Mouse (Mus musculus) megakaryocyte-erythroid progenitor cell, adult 5-6 weeks (primary cell): Measurements from ENCODE around the gene Ppp1r12c. TPM values are rescaled to one million over a fixed set of nuclear protein-coding genes. Genes with fewer than 3 reads are reported as not detected.

Source experiments
- ATAC-seq: replicated peaks from 2 replicates; pipeline ENCODE4 v1.8.0; 2016; ENCODE audit warnings: mild to moderate bottlenecking, inconsistent platforms; ENCODE audit not compliant: severe bottlenecking, poor library complexity, low FRiP score, low TSS enrichment
- total RNA-seq, 2 experiments: library from RNA; stranded (forward) in 1 of 2; stranded (reverse) in 1 of 2; fragments of 200-1000, 215-1000 nt in 1 of 2; fragments of >200 nt in 1 of 2; fragmentation: Nextera tagmentation in 1 of 2; gene quantifications; 2 replicates each; pipeline ENCODE4 v1.2.3; 2014 to 2017

Gene Ppp1r12c
- total RNA-seq, 2 experiments from 2014 or later = 96.2 to 125 TPM

GRCm38 (mm10) chr7:4521231-4522003 lies 19.9 kb upstream of the Ppp1r12c start:
- peak; percentile 27 for ATAC-seq

- no peak for ATAC-seq
These were observed 17.0 kb upstream of the Ppp1r12c start for GRCm38 (mm10) chr7:4518487-4518886.

GRCm38 (mm10) chr7:4516332-4517050 lies 15.0 kb upstream of the Ppp1r12c start, which contains the start of gene Tnnt1:
TSS of gene Tnnt1 (minus strand) at chr7:4516382.
- ATAC-seq = no peak

- ATAC-seq = no peak
These were observed 14.4 kb upstream of the Ppp1r12c start for GRCm38 (mm10) chr7:4515853-4516252.

- ATAC-seq = no peak
These were observed 12.6 kb upstream of the Ppp1r12c start for GRCm38 (mm10) chr7:4513829-4514712.

- ATAC-seq = peak; percentile 58
These were observed 11.8 kb upstream of the Ppp1r12c start for GRCm38 (mm10) chr7:4513236-4513635.

- ATAC-seq = no peak
These were observed 10.2 kb upstream of the Ppp1r12c start for GRCm38 (mm10) chr7:4511489-4512224.

- ATAC-seq = peak; percentile 82
These were observed 8.6 kb upstream of the Ppp1r12c start for GRCm38 (mm10) chr7:4509863-4510608.

GRCm38 (mm10) chr7:4508739-4509116 lies 7.2 kb upstream of the Ppp1r12c start:
- peak; percentile 33; the same call in 1 of the 2 replicates for ATAC-seq

GRCm38 (mm10) chr7:4508062-4508738 lies 6.7 kb upstream of the Ppp1r12c start:
- ATAC-seq = no peak

GRCm38 (mm10) chr7:4507220-4507619 lies 5.7 kb upstream of the Ppp1r12c start:
- ATAC-seq = no peak

- ATAC-seq = no peak
These were observed 3.4 kb upstream of the Ppp1r12c start for GRCm38 (mm10) chr7:4504646-4505435.

- no peak for ATAC-seq
These were observed 2.4 kb upstream of the Ppp1r12c start for GRCm38 (mm10) chr7:4503858-4504257.

- no peak for ATAC-seq
These were observed 1.6 kb upstream of the Ppp1r12c start for GRCm38 (mm10) chr7:4503100-4503499.

GRCm38 (mm10) chr7:4502421-4503090 lies 1.1 kb upstream of the Ppp1r12c start:
- no peak for ATAC-seq

GRCm38 (mm10) chr7:4500892-4501471 lies 498 bp downstream of the Ppp1r12c start:
- ATAC-seq = peak; percentile 37
